Mouse (Mus musculus): ENCODE data around the gene Myo1a. TPM values are rescaled to one million over a fixed set of nuclear protein-coding genes. Genes with fewer than 3 reads are reported as not detected.

Gene Myo1a
- polyA plus RNA-seq, 1 experiment = 0.21 TPM

DNA sequence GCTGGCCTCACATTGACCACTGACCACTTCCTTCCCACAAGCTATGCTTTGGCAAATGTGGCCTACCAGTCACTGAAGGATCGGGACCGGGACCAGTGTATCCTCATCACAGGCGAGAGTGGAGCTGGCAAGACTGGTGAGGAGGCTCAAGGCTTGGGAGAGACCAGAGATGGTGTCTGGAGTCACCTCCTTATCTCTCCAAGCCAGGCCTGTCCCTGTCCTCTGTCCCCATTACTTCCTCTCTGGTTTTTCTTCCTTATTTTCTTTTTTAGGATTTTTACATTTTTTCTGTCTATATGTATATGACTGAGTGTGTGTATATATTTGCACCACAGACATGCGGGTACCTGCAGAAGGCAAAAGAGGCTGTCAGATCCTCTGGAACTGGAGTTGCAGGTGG is 813 bp downstream of the Myo1a start:
- Histone ChIP-seq H3K4me3 (ENCODE audit: extremely low read depth, insufficient read depth, insufficient read length) (no peak overlapping the region), H3K36me3 (ENCODE audit: control insufficient read depth, insufficient read depth, low read length) (no peaks in the 10 kb centered on the region), H3K27ac (ENCODE audit: insufficient read depth, low read length) (no peak overlapping the region), H3K27me3 (ENCODE audit: control insufficient read depth, insufficient read depth, low read length) (no peaks in the 10 kb centered on the region), H3K4me1 (ENCODE audit: control insufficient read depth, insufficient read depth, insufficient read length) (no peaks in the 10 kb centered on the region)
- DNase-seq (ENCODE audit: low read depth in 1 of 2, low spot score in 2 of 2) = no peak
- no peak for TF ChIP-seq POLR2A (IDR thresholded peaks at IDR 0.05; ENCODE audit: low read depth, low read length)
- TF ChIP-seq CTCF (IDR thresholded peaks at IDR 0.05; ENCODE audit: extremely low read depth, insufficient read depth, insufficient read length, insufficient replicate concordance) = no peak
- 77% methylated on average over 4 of the region's 4 CpGs for WGBS

- H3K27ac ChIP-seq (ENCODE audit: insufficient read depth, low read length) = no peak overlapping the region
- no peaks in the 10 kb centered on the region for H3K4me1 ChIP-seq (ENCODE audit: control insufficient read depth, insufficient read depth, insufficient read length)
- H3K4me3 ChIP-seq (ENCODE audit: extremely low read depth, insufficient read depth, insufficient read length) = no peak overlapping the region
- TF ChIP-seq CTCF (IDR thresholded peaks at IDR 0.05; ENCODE audit: extremely low read depth, insufficient read depth, insufficient read length, insufficient replicate concordance) = no peak
- TF ChIP-seq POLR2A (IDR thresholded peaks at IDR 0.05; ENCODE audit: low read depth, low read length) = no peak
- no peaks in the 10 kb centered on the region for H3K36me3 ChIP-seq (ENCODE audit: control insufficient read depth, insufficient read depth, low read length)
- no peak for DNase-seq (ENCODE audit: low read depth in 1 of 2, low spot score in 2 of 2)
- 88% methylated on average over 7 of the region's 7 CpGs for WGBS
- no peaks in the 10 kb centered on the region for H3K27me3 ChIP-seq (ENCODE audit: control insufficient read depth, insufficient read depth, low read length)
Observed at GRCm38 (mm10) chr10:127707721-127708120, 2.8 kb downstream of the Myo1a start.

- H3K4me1 ChIP-seq (ENCODE audit: control insufficient read depth, insufficient read depth, insufficient read length) = no peaks in the 10 kb centered on the region
- H3K27me3 ChIP-seq (ENCODE audit: control insufficient read depth, insufficient read depth, low read length) = no peaks in the 10 kb centered on the region
- H3K36me3 ChIP-seq (ENCODE audit: control insufficient read depth, insufficient read depth, low read length) = no peaks in the 10 kb centered on the region
- no peak for TF ChIP-seq CTCF (IDR thresholded peaks at IDR 0.05; ENCODE audit: extremely low read depth, insufficient read depth, insufficient read length, insufficient replicate concordance)
- H3K4me3 ChIP-seq (ENCODE audit: extremely low read depth, insufficient read depth, insufficient read length) = no peak overlapping the region
- 83% methylated on average over 3 of the region's 3 CpGs for WGBS
- no peak for DNase-seq (ENCODE audit: low read depth in 1 of 2, low spot score in 2 of 2)
- no peak overlapping the region for H3K27ac ChIP-seq (ENCODE audit: insufficient read depth, low read length)
Observed at GRCm38 (mm10) chr10:127708850-127709370, 3.9 kb downstream of the Myo1a start.

- no peak for DNase-seq (ENCODE audit: low read depth in 1 of 2, low spot score in 2 of 2)
- 85% methylated on average over 13 of the region's 13 CpGs for WGBS
- Histone ChIP-seq H3K27me3 (ENCODE audit: control insufficient read depth, insufficient read depth, low read length) (no peaks in the 10 kb centered on the region), H3K4me3 (ENCODE audit: extremely low read depth, insufficient read depth, insufficient read length) (no peak overlapping the region), H3K4me1 (ENCODE audit: control insufficient read depth, insufficient read depth, insufficient read length) (no peaks in the 10 kb centered on the region), H3K27ac (ENCODE audit: insufficient read depth, low read length) (no peak overlapping the region), H3K36me3 (ENCODE audit: control insufficient read depth, insufficient read depth, low read length) (no peaks in the 10 kb centered on the region)
- TF ChIP-seq POLR2A (IDR thresholded peaks at IDR 0.05; ENCODE audit: low read depth, low read length) (no peak), CTCF (IDR thresholded peaks at IDR 0.05; ENCODE audit: extremely low read depth, insufficient read depth, insufficient read length, insufficient replicate concordance) (no peak)
Observed at GRCm38 (mm10) chr10:127710331-127710730, 5.4 kb downstream of the Myo1a start.

- no peaks in the 10 kb centered on the region for H3K27me3 ChIP-seq (ENCODE audit: control insufficient read depth, insufficient read depth, low read length)
- 87% methylated on average over 6 of the region's 6 CpGs for WGBS
- no peak for TF ChIP-seq POLR2A (IDR thresholded peaks at IDR 0.05; ENCODE audit: low read depth, low read length)
Observed at GRCm38 (mm10) chr10:127712736-127713135, 7.8 kb downstream of the Myo1a start.

GRCm38 (mm10) chr10:127721671-127722418 is 16.9 kb downstream of the Myo1a start:
- no peak overlapping the region for H3K4me3 ChIP-seq (ENCODE audit: extremely low read depth, insufficient read depth, insufficient read length)
- no peak for DNase-seq (ENCODE audit: low read depth in 1 of 2, low spot score in 2 of 2)
- peak overlapping the region; percentile 61 for H3K27ac ChIP-seq (ENCODE audit: insufficient read depth, low read length)
- TF ChIP-seq CTCF (IDR thresholded peaks at IDR 0.05; ENCODE audit: extremely low read depth, insufficient read depth, insufficient read length, insufficient replicate concordance) = no peak
- no peak for TF ChIP-seq POLR2A (IDR thresholded peaks at IDR 0.05; ENCODE audit: low read depth, low read length)
- H3K27me3 ChIP-seq (ENCODE audit: control insufficient read depth, insufficient read depth, low read length) = no peaks in the 10 kb centered on the region
- WGBS = 57% methylated on average over 20 of the region's 20 CpGs
- no peaks in the 10 kb centered on the region for H3K4me1 ChIP-seq (ENCODE audit: control insufficient read depth, insufficient read depth, insufficient read length)
- H3K36me3 ChIP-seq (ENCODE audit: control insufficient read depth, insufficient read depth, low read length) = no peaks in the 10 kb centered on the region

More at GRCm38 (mm10) chr10:127712736-127713135, 7.8 kb downstream of the Myo1a start:
- no peak for DNase-seq (ENCODE audit: low read depth in 1 of 2, low spot score in 2 of 2)
- Histone ChIP-seq H3K36me3 (ENCODE audit: control insufficient read depth, insufficient read depth, low read length) (no peaks in the 10 kb centered on the region), H3K27ac (ENCODE audit: insufficient read depth, low read length) (no peak overlapping the region), H3K4me1 (ENCODE audit: control insufficient read depth, insufficient read depth, insufficient read length) (no peaks in the 10 kb centered on the region), H3K4me3 (ENCODE audit: extremely low read depth, insufficient read depth, insufficient read length) (no peak overlapping the region)

- Histone ChIP-seq H3K27me3 (ENCODE audit: control insufficient read depth, insufficient read depth, low read length) (no peaks in the 10 kb centered on the region), H3K36me3 (ENCODE audit: control insufficient read depth, insufficient read depth, low read length) (no peaks in the 10 kb centered on the region), H3K27ac (ENCODE audit: insufficient read depth, low read length) (no peak within 1 kb of the TSS), H3K4me3 (ENCODE audit: extremely low read depth, insufficient read depth, insufficient read length) (no peak within 1 kb of the TSS), H3K4me1 (ENCODE audit: control insufficient read depth, insufficient read depth, insufficient read length) (no peaks in the 10 kb centered on the region)
- DNase-seq (ENCODE audit: low read depth in 1 of 2, low spot score in 2 of 2) = no peak
- TF ChIP-seq CTCF (IDR thresholded peaks at IDR 0.05; ENCODE audit: extremely low read depth, insufficient read depth, insufficient read length, insufficient replicate concordance) = no peak
- TF ChIP-seq POLR2A (IDR thresholded peaks at IDR 0.05; ENCODE audit: low read depth, low read length) = no peak
- WGBS = 81% methylated on average over 3 of the region's 3 CpGs
Observed at GRCm38 (mm10) chr10:127724178-127724577, 19.2 kb downstream of the Myo1a start, which contains the start of gene Tac2. TSS of gene Tac2 (plus strand) at chr10:127724478.
